Mouse (Mus musculus) adrenal gland, adult (tissue): ENCODE measurements at regions not wholly inside any gene's neighbourhood (a gene's known extent, or its start where the extent isn't known, plus 50 kb on each side); places are given as distances from the start of the nearest gene placed in this dataset.

Experiments used
- DNase-seq, 2 experiments: peaks; one replicate each; pipeline ENCODE4 v3.0.0; 2022 to 2023; ENCODE audit warnings: low spot score in 1 of 2; ENCODE audit not compliant: inconsistent age in 2 of 2

- DNase-seq = peak; percentile 81 to 93
Measured at GRCm38 (mm10) chr17:88255744-88256598, 184.5 kb upstream of the Foxn2 start.

DNA sequence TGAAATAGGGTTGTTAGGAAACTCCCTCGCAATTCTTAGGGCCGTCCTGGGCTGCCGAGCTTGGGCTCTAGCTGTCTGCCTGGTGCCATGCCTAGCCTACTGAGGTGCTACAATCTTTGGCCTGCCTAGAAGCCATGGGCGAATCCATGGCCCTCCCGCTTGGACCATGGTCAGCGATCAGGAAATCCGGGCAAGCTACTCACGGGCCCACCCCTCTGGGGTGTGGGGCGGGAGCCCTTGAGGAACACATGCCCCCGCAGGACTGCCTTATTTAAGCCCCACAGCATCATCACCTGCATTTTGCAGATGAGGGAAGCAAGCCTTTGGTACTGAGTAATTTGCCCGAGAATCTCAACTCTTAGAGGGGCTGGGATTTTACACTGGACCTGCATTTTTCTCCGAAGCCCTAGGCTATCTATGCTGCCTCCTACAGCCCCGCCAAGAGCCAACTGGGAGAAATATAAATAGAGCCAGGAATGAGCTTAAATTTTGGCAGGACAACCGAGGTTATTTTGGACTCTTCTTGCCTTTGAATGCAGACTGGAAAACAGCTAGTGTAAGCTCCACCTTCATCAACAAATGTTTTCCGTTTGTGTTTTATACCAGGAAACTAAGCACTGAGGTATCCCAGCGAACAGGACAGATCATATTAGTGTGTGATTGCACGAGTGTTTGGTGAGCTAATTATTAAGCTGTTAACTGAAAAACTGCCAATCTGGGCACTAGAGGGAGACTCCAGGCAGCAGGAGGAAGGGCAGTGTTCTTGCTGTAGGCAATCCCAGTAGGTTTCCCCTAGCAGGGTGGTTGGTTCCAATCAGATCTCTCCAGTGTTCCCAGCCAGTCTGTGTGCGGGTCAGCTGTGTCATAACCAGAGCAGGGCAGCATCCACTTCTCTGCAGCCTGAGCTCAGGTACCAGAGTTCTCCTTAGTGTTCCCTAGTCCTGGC lies 183.6 kb upstream of the Foxn2 start:
- peak; percentile 56 to 87 for DNase-seq

- DNase-seq = peak; percentile 25 to 76
Measured at GRCm38 (mm10) chr17:88258361-88258796, 182.1 kb upstream of the Foxn2 start.

DNA sequence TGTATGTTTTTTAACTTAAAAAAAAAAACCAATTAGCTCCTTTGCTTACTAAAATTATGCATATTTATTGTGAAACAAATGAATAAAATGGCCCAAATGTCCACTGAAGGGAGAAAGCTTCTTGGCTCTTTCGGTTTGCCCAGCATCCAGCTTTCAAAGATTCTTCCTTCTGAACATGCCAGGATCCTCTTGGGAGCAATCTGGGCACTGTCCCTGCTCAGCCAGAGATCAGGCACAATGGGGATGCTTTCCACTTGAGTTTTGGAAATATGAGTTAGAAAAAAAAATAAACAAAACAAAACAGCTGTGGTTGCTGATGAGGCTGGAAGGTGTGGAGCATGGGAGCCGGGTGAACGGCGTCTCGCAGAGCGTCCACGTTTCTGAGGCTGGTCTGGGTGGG lies 180.3 kb upstream of the Foxn2 start:
- DNase-seq = no peak

GRCm38 (mm10) chr17:88260826-88261225 lies 179.7 kb upstream of the Foxn2 start:
- no peak for DNase-seq

- DNase-seq = no peak
Measured at GRCm38 (mm10) chr17:88261556-88261955, 179.0 kb upstream of the Foxn2 start.

DNA sequence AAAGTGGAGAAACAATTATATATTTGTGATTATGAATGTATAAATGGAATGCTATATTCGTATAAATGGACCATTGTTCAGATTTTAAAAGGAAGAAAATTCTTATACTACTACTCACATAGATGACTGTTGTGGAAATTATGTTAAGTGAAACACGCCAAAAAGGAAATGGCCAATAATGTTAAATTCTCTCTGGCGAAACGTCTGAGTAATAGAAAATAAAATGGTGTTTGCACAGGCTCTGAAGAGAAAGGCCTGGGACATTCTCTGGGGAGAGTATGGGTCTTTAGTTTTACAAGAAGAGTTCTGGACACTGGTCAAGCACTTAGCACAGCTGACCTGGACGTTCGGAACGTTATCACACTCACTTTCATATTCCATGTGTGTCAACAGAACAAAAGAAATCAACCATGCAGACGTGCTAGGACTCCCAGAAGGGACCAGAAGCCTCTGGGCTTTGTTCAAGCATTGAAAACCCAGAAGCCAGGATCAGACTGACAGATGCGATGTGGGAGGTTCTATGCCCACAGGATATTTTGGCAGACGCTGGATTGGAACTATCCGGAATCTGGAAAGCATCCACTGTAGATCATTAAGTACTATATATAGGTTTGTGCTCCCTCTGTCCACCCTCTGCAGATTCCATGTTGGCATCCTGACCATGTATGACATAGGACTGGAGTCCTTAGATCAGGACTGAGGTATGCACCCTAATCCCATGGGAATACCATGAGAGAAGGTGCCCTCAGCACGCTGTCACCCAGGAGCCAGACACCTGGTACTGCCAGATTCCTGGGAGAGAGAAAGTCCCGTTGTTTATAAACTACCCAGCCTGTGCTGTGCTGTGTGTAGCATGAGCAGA lies 178.0 kb upstream of the Foxn2 start:
- DNase-seq = no peak

DNA sequence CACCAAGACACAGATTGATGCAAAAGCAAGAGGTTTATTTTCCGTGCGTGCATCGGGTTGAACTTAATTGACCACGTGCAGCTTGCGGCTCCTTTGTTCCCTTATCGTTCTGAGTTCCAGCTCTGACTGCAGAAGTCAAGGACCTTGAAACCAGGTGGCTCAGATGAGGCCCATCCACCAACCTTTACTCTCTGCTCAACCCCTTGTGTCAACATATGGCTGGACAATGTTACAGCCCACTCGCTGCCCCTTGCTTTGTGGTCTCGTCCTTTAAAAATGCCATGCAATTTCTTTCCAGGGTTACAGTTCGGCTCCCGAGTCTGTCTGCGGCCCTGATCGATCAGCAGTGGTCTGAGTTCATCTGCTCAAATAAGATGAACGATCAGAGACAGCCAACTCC lies 175.2 kb upstream of the Foxn2 start:
- no peak for DNase-seq

DNA sequence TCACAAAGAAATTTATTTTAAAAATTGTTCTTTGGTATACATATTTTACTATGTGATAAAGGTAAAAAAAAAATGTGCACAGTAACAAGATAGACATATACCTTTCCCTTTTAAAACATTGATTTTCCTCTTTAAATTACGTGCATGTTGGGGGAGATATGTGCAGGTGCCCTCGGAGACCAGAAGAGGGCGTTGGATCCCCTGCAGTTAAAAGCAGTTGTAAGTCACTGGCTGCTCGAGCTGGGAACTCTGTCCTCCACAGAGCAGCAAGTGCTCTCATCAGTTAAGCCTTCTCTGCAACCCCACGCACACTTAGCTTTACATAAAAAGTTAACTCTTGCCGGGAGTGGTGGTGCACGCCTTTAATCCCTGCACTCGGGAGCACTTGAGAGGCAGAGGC lies 172.3 kb upstream of the Foxn2 start:
- no peak for DNase-seq

DNA sequence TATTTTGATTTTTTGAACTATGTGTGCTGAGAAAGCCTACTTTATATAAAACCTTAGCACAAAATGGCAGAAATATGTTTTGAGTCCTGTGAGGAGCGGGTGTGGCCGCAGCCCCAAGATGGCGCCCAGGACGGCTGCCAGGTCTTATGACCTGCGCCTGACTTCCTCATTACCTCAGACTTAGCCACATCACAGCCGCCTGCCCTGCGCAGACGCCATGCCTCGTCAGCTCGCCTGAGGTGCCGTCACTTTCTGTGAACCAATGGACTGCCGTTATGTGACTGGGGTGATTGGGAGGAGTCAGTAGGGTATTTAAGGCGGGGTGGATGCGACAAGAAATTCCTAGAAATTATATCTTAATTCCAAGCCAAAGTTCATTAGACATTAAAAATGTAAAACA lies 171.7 kb upstream of the Foxn2 start:
- no peak for DNase-seq

GRCm38 (mm10) chr17:88270896-88271295 lies 169.6 kb upstream of the Foxn2 start:
- no peak for DNase-seq

DNA sequence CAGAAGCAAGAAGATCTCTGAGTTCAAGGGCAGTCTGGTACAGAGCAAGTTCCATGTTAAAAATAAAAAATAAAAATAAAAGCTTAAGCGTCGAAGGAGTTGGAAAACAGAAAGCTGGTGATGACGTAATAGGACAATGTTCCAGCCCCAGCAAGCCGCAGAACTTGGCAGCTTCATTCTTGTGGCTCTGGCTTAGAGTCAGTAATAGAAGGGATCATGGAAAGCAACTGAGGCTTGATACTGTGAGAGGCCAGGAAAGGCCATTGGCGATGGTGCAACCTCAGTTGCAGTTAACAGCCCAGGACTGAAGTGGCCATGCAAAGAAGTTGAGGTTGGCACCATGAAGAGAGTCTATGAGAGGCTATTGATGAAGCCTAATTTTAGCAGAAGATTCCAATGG lies 168.3 kb upstream of the Foxn2 start:
- peak in 1 of 2 experiments; percentile 32 for DNase-seq

DNA sequence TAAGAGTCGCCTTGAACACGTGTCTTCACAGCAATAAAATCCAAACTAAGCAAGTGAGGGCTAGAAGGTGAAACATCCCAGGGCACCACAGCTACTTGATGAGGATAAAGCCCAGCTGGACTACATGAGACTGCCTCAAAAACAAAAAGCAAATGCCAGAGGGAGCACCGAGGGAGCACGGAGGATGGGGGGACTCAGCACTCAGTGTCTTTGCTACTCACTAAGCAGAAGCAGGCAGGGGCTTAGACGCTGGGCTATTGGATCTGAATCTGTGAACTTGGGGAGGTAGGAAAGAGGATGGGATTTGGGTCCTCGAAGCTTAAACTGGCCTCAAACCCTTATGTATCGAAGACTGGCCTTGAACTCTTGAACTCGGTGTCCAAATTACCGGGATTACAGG lies 167.0 kb upstream of the Foxn2 start:
- no peak for DNase-seq

DNA sequence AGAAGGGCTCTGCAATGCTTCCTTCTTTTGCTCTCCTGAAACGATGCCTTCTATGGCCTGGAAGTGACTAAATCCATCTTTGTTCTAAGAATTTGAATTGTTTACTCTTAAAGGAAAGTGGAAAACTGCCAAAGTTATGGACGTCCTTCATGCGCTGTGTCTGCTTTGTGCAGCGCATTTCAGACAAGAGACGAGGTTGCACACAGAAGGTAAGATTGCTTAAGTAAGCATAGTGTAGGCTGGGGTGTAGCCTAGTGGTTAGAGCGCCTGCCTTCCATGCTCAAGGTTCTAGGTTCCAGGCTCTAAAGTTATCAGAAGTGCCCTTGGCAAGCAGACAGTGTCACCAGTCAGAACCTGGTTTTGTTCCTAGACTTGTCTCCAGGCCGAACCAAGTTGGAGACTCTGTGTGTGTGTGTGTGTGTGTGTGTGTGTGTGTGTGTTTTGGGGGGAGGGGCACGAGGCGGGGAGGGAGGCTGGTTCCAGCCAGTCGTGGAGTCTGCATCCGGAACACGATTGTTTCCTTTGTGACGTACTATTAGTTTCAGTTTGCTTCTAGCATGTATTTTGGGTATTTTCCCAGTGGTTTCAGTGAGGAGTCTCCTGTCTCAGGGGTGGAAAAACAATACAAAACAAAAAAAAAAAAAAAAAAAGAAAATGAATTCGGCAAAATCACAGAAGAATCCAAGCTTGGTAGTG lies 166.4 kb upstream of the Foxn2 start:
- peak; percentile 51 to 85 for DNase-seq

GRCm38 (mm10) chr17:88274720-88275433 lies 165.6 kb upstream of the Foxn2 start:
- peak in 1 of 2 experiments; percentile 77 for DNase-seq

GRCm38 (mm10) chr17:88279656-88280055 lies 160.9 kb upstream of the Foxn2 start:
- DNase-seq = peak; percentile 20 to 78

DNA sequence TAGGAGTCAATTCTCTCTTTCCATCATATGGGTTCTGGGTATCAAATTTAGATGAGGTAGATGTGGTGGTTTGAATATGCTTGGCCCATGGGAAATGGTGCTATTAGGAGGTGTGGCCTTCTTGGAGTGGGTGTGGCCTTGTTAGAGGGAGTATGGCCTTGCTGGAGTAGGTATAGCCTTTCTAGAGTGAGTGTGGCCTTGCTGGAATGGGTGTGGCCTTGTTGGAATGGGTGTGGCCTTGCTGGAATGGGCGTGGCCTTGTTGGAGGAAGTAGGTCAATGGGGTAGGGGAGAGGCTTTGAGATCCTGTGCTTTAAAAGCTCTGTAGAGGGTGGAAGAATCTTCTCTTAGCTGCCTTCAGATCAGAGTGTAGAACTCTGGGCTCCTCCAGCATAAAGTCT lies 157.8 kb upstream of the Foxn2 start:
- DNase-seq = no peak

DNA sequence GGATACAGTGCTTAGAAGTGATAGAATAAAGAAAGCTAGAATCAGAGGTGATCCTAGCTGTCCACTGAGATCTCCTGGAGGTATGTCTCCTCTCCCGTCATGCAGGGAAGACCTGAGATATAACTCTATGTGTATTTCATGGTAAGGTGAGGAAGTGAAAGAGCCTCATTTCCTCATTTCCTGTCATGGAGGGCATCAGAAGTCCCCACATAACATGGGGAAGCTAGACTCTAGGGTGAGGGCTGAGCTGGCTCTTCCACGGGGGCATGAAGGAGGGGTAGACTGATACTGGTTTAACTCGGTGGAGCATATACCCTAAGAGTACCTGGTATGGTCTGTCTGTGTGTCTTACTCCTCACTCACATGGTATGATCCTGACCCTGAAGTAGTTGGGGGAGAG lies 156.0 kb upstream of the Foxn2 start:
- DNase-seq = no peak

DNA sequence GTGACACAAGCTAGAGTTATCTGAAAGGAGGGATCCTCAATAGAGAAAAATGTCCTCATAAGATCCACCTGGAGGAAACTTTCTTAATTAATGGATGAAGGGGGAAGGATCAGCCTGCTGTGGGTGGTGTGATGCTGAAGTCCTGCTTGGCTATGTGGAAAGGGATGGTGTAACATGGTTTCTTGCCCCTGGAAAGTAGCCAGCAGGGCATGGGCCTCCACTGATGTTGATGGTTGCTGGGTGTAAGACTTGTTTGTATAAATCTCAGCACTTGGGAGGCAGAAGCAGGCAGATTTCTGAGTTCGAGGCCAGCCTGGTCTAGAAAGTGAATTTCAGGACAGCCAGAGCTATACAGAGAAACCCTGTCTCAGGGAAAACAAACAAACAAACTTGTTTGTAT lies 152.7 kb upstream of the Foxn2 start:
- no peak for DNase-seq

GRCm38 (mm10) chr17:88297520-88297919 lies 143.0 kb upstream of the Foxn2 start:
- peak; percentile 61 to 81 for DNase-seq
